Mouse (Mus musculus) myocyte (in vitro differentiated cells): ENCODE data around the gene Lgmn. TPM values are rescaled to one million over a fixed set of nuclear protein-coding genes. Genes with fewer than 3 reads are reported as not detected.

Experiments
- H3K27me3 ChIP-seq: one replicate; pipeline ENCODE4 v1.6.1; 2011; ENCODE audit not compliant: control insufficient read depth, insufficient read depth, insufficient read length
- H3K36me3 ChIP-seq: one replicate; pipeline ENCODE4 v1.6.1; 2011; ENCODE audit not compliant: control insufficient read depth, insufficient read depth
- H3K4me2 ChIP-seq: one replicate; pipeline ENCODE4 v1.6.1; 2011; ENCODE audit warnings: low read depth, control low read depth
- H3K4me3 ChIP-seq: one replicate; pipeline ENCODE4 v1.5.1; 2011; ENCODE audit warnings: mild to moderate bottlenecking, control low read depth, moderate library complexity
- H3K79me2 ChIP-seq: one replicate; pipeline ENCODE4 v1.6.1; 2011; ENCODE audit not compliant: control insufficient read depth, insufficient read depth
- H3ac ChIP-seq: one replicate; pipeline ENCODE4 v1.6.1; 2011; ENCODE audit not compliant: control insufficient read depth, insufficient read length
- CEBPB ChIP-seq: IDR thresholded peaks from 2 replicates; pipeline ENCODE4 v1.6.1; 2011; ENCODE audit warnings: mild to moderate bottlenecking, moderate library complexity; ENCODE audit not compliant: poor library complexity, insufficient read depth, severe bottlenecking
- E2F4 ChIP-seq: IDR thresholded peaks from one replicate; pipeline ENCODE4 v1.6.1; 2011; ENCODE audit warnings: mild to moderate bottlenecking, control low read depth, moderate library complexity; ENCODE audit not compliant: insufficient read depth
- MAX ChIP-seq: IDR thresholded peaks from one replicate; pipeline ENCODE4 v1.6.1; 2011; ENCODE audit warnings: low read depth, mild to moderate bottlenecking, control low read depth
- MYOD1 ChIP-seq, 3 experiments: IDR thresholded peaks; one replicate each; pipeline ENCODE4 v1.6.1; 2011; ENCODE audit warnings: control low read depth in 2 of 3, low read depth in 2 of 3, mild to moderate bottlenecking in 2 of 3, moderate library complexity in 1 of 3; ENCODE audit not compliant: insufficient read length in 2 of 3, control insufficient read depth in 1 of 3
- MYOG ChIP-seq, 3 experiments: IDR thresholded peaks; one replicate each; pipeline ENCODE4 v1.6.1; 2011; ENCODE audit warnings: control low read depth in 2 of 3, low read depth in 2 of 3, mild to moderate bottlenecking in 2 of 3; ENCODE audit not compliant: insufficient read length in 2 of 3, control insufficient read depth in 1 of 3, insufficient read depth in 1 of 3
- POLR2A ChIP-seq: IDR thresholded peaks from one replicate; pipeline ENCODE4 v1.6.1; 2011; ENCODE audit warnings: low read depth, mild to moderate bottlenecking, control low read depth, moderate library complexity; ENCODE audit not compliant: insufficient read length
- POLR2AphosphoS2 ChIP-seq: IDR thresholded peaks from one replicate; pipeline ENCODE4 v1.6.1; 2011; ENCODE audit warnings: low read depth, control low read depth; ENCODE audit not compliant: insufficient read length
- REST ChIP-seq: IDR thresholded peaks from one replicate; pipeline ENCODE4 v1.6.1; 2011; ENCODE audit warnings: mild to moderate bottlenecking, control low read depth, moderate library complexity; ENCODE audit not compliant: insufficient read depth, insufficient read length
- SRF ChIP-seq: IDR thresholded peaks from one replicate; pipeline ENCODE4 v1.6.1; 2011; ENCODE audit warnings: low read depth; ENCODE audit not compliant: control insufficient read depth, insufficient read length
- TCF12 ChIP-seq: IDR thresholded peaks from one replicate; pipeline ENCODE4 v1.6.1; 2011; ENCODE audit warnings: mild to moderate bottlenecking, control low read depth; ENCODE audit not compliant: poor library complexity, insufficient read depth, severe bottlenecking
- TCF3 ChIP-seq: IDR thresholded peaks from one replicate; pipeline ENCODE4 v1.6.1; 2011; ENCODE audit warnings: low read depth, control low read depth; ENCODE audit not compliant: insufficient read length
- USF1 ChIP-seq: IDR thresholded peaks from one replicate; pipeline ENCODE4 v1.6.1; 2011; ENCODE audit warnings: low read depth, mild to moderate bottlenecking, control low read depth, moderate library complexity
- polyA plus RNA-seq: library from polyadenylated mRNA; unstranded; fragments of >200 nt; fragmentation: generic; extraction: Trizol; gene quantifications from one replicate; pipeline ENCODE4 v1.2.1, GENCODE M21; 2012; ENCODE audit warnings: missing spikeins

Lgmn gene
- polyA plus RNA-seq, 1 experiment: 93.7 TPM

DNA sequence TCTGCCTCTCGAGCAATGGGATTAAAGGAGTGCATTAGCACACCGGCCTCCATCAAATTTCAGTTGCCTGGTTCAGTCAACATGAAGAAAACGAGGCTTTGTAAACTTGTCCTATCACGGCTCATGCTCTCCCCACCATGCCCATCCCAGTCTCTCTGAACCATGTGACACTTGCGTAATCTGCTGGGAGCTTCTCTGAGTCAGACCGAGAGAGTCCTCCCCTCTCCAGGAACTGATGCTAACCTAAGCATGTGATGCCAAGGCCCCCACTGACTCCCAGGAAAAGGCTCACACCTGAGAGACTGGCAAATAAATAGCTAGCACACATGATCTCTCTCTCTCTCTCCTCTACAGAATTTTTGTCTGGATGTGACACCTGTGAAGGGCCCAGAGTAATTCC is 21.9 kb downstream of the Lgmn start:
- H3ac ChIP-seq: no peak overlapping the region
- TF ChIP-seq CEBPB (peak; percentile 53; the same call in 1 of the 2 replicates), SRF (no peak)
- H3K27me3 ChIP-seq: no peaks in the 10 kb centered on the region
- H3K4me3 ChIP-seq: no peak overlapping the region
- peaks cover 5% of the 10 kb centered on the region for H3K79me2 ChIP-seq
- no peaks in the 10 kb centered on the region for H3K36me3 ChIP-seq
- no peak overlapping the region for H3K4me2 ChIP-seq

DNA sequence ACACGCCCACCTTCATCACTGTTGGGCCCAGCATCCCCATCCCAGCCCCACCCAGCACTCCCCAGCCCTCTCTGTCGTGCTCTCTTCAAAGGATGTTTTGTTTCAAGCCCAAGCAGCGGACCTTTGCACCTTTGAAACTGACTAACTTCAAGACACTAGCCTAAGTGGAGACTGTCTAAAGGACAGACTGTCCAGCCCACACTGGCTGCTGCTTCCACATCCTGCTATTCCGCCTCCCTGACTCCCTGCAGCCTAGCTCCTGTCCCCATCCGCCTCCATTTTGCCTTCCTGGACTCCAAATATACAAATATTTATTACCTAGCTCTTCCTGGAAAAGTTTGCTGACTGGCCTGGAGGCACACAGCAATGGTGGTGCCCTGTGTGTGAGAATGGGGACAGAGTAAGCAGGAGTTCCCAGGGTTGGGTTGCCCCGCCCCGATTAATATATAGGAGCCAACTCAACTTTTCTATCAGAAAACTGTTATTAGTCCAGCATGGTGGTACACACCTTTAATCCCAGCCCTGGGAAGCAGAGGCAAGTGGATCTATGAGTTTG is 22.6 kb downstream of the Lgmn start:
- no peak for TF ChIP-seq MYOD1 (IDR thresholded peaks at IDR 0.05; ENCODE audit: control insufficient read depth in 1 of 3, insufficient read length in 2 of 3, low read depth in 2 of 3)
- H3ac ChIP-seq: no peak overlapping the region
- no peaks in the 10 kb centered on the region for H3K27me3 ChIP-seq
- no peak overlapping the region for H3K4me3 ChIP-seq
- H3K36me3 ChIP-seq: no peaks in the 10 kb centered on the region
- H3K79me2 ChIP-seq: peaks cover 5% of the 10 kb centered on the region
- peak overlapping the region; percentile 24 for H3K4me2 ChIP-seq

DNA sequence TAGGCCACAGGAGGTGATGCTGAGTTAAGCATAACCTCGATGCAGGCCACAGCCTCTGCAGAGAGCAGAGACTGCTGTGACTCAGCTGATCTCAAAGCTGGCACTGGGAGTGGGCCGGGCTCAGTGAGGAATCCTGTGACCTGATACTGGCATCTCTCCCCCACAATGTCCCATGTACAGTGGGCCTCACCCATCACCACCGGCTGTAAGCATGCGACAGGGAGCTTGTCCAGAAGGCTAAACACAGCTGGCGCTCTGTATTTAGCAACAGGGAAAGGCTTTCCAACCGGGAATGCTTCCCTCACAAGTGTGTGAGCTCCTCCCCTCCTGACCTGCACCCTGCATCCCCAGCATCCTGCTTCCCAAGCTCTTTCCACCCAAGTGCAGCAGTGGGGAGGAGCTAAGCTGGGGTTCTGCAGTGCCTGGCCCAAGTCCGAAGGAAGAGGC is 23.2 kb downstream of the Lgmn start:
- no peaks in the 10 kb centered on the region for H3K27me3 ChIP-seq
- TF ChIP-seq TCF3 (no peak), MYOG (IDR thresholded peaks at IDR 0.05; ENCODE audit: control insufficient read depth in 1 of 3, insufficient read depth in 1 of 3, insufficient read length in 2 of 3, low read depth in 2 of 3) (no peak), TCF12 (no peak), SRF (no peak), POLR2AphosphoS2 (no peak), USF1 (no peak), MYOD1 (IDR thresholded peaks at IDR 0.05; ENCODE audit: control insufficient read depth in 1 of 3, insufficient read length in 2 of 3, low read depth in 2 of 3) (no peak), E2F4 (no peak)
- H3K4me2 ChIP-seq: peak overlapping the region; percentile 24
- H3K79me2 ChIP-seq: peaks cover 5% of the 10 kb centered on the region
- no peaks in the 10 kb centered on the region for H3K36me3 ChIP-seq
- H3ac ChIP-seq: no peak overlapping the region
- no peak overlapping the region for H3K4me3 ChIP-seq

DNA sequence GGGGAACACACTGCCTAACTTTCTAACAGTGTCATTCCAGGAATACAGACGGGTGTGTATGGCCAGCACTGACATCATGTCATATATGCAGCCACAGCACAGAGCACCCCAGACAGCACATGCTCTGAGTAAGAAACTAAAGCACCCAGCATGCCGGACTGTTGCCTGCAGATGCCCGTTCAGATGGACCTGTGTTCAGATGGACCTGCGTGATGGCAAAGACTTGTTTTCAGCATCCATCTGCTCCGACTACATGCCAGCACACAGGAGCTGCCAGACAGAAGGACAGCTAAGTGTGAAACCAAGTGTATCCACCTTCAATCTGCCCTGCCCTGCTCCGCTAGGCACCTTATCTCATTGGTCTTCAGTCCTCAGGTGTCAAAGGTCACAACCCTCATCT is 24.9 kb downstream of the Lgmn start:
- H3ac ChIP-seq: no peak overlapping the region
- no peak overlapping the region for H3K4me2 ChIP-seq
- no peaks in the 10 kb centered on the region for H3K27me3 ChIP-seq
- no peak overlapping the region for H3K4me3 ChIP-seq
- H3K79me2 ChIP-seq: peaks cover 5% of the 10 kb centered on the region
- no peaks in the 10 kb centered on the region for H3K36me3 ChIP-seq
- TF ChIP-seq SRF: no peak
- no peak for TF ChIP-seq REST
- TF ChIP-seq E2F4: no peak
- TF ChIP-seq MYOG (IDR thresholded peaks at IDR 0.05; ENCODE audit: control insufficient read depth in 1 of 3, insufficient read depth in 1 of 3, insufficient read length in 2 of 3, low read depth in 2 of 3): no peak
- no peak for TF ChIP-seq CEBPB
- TF ChIP-seq POLR2A: no peak
- no peak for TF ChIP-seq TCF12

DNA sequence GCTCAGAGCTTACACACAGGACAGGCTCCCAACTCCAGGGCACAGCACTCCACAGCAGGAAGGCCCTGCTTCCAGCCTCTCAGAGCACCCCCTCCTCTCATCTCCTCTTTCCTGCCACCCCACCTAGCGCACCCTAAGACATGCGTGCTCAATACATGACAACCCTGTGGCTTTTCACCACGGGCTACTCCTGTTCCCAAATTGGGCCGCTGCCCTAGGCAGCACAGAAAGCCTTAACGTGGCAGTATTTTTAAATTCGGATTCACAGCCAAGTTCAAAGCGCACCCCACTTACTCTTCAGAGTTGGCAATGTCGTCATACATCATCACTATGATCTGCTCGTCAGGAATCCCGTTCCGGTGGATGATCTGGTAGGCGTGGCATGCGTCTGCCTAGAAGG is 26.4 kb downstream of the Lgmn start:
- H3K36me3 ChIP-seq: no peaks in the 10 kb centered on the region
- H3ac ChIP-seq: no peak overlapping the region
- H3K27me3 ChIP-seq: no peaks in the 10 kb centered on the region
- H3K4me2 ChIP-seq: no peak overlapping the region
- H3K4me3 ChIP-seq: no peak overlapping the region
- TF ChIP-seq MAX (no peak), MYOD1 (IDR thresholded peaks at IDR 0.05; ENCODE audit: control insufficient read depth in 1 of 3, insufficient read length in 2 of 3, low read depth in 2 of 3) (no peak), TCF12 (no peak), USF1 (no peak), POLR2AphosphoS2 (no peak), MYOG (IDR thresholded peaks at IDR 0.05; ENCODE audit: control insufficient read depth in 1 of 3, insufficient read depth in 1 of 3, insufficient read length in 2 of 3, low read depth in 2 of 3) (no peak)
- peaks cover 3% of the 10 kb centered on the region for H3K79me2 ChIP-seq

DNA sequence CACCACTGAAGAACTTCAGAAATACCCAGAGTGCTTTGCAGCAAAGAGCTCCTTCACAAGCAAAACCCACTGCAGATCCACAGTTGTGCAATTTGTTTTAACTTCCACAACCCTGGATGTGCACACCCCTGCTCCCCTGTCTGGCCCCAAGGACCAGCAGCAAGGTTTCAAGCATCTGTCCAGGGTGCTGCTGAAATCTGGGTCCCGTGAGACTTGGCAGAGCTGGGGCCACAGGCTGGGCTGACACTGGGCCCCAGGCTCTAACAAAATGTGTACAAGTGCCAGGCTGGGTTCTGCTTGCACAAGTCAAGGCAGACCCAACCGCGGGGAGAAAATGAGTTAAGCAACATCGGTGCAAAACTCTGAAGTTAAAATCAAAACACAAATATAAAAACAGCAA is 41.0 kb downstream of the Lgmn start:
- Histone ChIP-seq H3K4me2 (no peak overlapping the region), H3K36me3 (peaks cover 25% of the 10 kb centered on the region), H3ac (no peak overlapping the region), H3K79me2 (no peaks in the 10 kb centered on the region), H3K4me3 (no peak overlapping the region), H3K27me3 (no peaks in the 10 kb centered on the region)
- no peak for TF ChIP-seq MYOD1 (IDR thresholded peaks at IDR 0.05; ENCODE audit: control insufficient read depth in 1 of 3, insufficient read length in 2 of 3, low read depth in 2 of 3)
- no peak for TF ChIP-seq CEBPB
- no peak for TF ChIP-seq MYOG (IDR thresholded peaks at IDR 0.05; ENCODE audit: control insufficient read depth in 1 of 3, insufficient read depth in 1 of 3, insufficient read length in 2 of 3, low read depth in 2 of 3)
- no peak for TF ChIP-seq E2F4
- no peak for TF ChIP-seq MAX
- no peak for TF ChIP-seq TCF12
- TF ChIP-seq SRF: no peak
- TF ChIP-seq REST: no peak
- TF ChIP-seq POLR2A: no peak
- no peak for TF ChIP-seq USF1
- TF ChIP-seq POLR2AphosphoS2: no peak
- TF ChIP-seq TCF3: no peak
